Mouse (Mus musculus): ENCODE results near the gene Jazf1. TPM values are rescaled to one million over a fixed set of nuclear protein-coding genes. Genes with fewer than 3 reads are reported as not detected.

Gene Jazf1
- polyA plus RNA-seq, 1 experiment from 2014 or later: 3.0 TPM

DNA sequence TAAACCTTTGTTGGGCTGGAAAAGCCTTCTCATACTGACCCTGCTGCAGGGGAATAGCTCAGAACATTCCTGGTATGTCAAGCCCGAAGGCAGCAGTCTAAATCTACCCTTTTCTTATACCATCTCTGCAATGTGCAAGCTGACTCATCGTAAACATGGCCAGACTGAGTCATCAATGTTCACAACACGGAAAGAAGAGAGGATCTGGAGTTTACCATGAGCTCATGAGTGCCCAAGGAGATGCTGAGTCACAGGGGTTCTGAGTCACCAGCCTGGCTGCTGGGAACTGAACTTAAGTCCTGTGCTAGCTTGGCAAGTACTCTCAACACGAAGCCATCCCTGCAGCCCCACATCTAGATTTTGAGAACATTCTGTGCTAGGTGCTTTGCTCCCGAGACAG, 242.9 kb downstream of the Jazf1 start:
- H3K9ac ChIP-seq (ENCODE audit: low read depth, low read length): no peak overlapping the region
- H3K4me2 ChIP-seq (ENCODE audit: low read depth, low read length): no peak overlapping the region
- no peaks in the 10 kb centered on the region for H3K36me3 ChIP-seq (ENCODE audit: control insufficient read depth, insufficient read depth)
- no peaks in the 10 kb centered on the region for H3K4me1 ChIP-seq (ENCODE audit: control insufficient read depth, low read depth, low read length)
- no peaks in the 10 kb centered on the region for H3K9me3 ChIP-seq (replicated peaks; ENCODE audit: control insufficient read depth, low read length)
- ATAC-seq (ENCODE audit: low read depth): no peak; the same call in 1 of the 2 replicates
- H3K27me3 ChIP-seq (ENCODE audit: control insufficient read depth, insufficient read depth, low read depth, low read length): no peaks in the 10 kb centered on the region
- H3K27ac ChIP-seq (ENCODE audit: low read length): no peak overlapping the region
- 33% methylated on average over 5 of the region's 5 CpGs for WGBS (ENCODE audit: insufficient replicate concordance)
- no peak overlapping the region for H3K4me3 ChIP-seq (ENCODE audit: low read depth, low read length)

GRCm38 (mm10) chr6:52824977-52825482, 243.4 kb downstream of the Jazf1 start:
- 70% methylated on average over 3 of the region's 3 CpGs for WGBS (ENCODE audit: insufficient replicate concordance)

GRCm38 (mm10) chr6:52823064-52823463, 245.4 kb downstream of the Jazf1 start:
- Histone ChIP-seq H3K27me3 (ENCODE audit: control insufficient read depth, insufficient read depth, low read depth, low read length) (no peaks in the 10 kb centered on the region), H3K27ac (ENCODE audit: low read length) (no peak overlapping the region), H3K4me1 (ENCODE audit: control insufficient read depth, low read depth, low read length) (no peaks in the 10 kb centered on the region), H3K4me3 (ENCODE audit: low read depth, low read length) (no peak overlapping the region), H3K4me2 (ENCODE audit: low read depth, low read length) (no peak overlapping the region), H3K36me3 (ENCODE audit: control insufficient read depth, insufficient read depth) (no peaks in the 10 kb centered on the region), H3K9me3 (replicated peaks; ENCODE audit: control insufficient read depth, low read length) (no peaks in the 10 kb centered on the region), H3K9ac (ENCODE audit: low read depth, low read length) (no peak overlapping the region)
- WGBS (ENCODE audit: insufficient replicate concordance): 64% methylated on average over 7 of the region's 7 CpGs
- ATAC-seq (ENCODE audit: low read depth): no peak

More at GRCm38 (mm10) chr6:52824977-52825482, 243.4 kb downstream of the Jazf1 start:
- Histone ChIP-seq H3K4me3 (ENCODE audit: low read depth, low read length) (no peak overlapping the region), H3K4me2 (ENCODE audit: low read depth, low read length) (no peak overlapping the region), H3K27me3 (ENCODE audit: control insufficient read depth, insufficient read depth, low read depth, low read length) (no peaks in the 10 kb centered on the region), H3K36me3 (ENCODE audit: control insufficient read depth, insufficient read depth) (no peaks in the 10 kb centered on the region), H3K9me3 (replicated peaks; ENCODE audit: control insufficient read depth, low read length) (no peaks in the 10 kb centered on the region), H3K27ac (ENCODE audit: low read length) (no peak overlapping the region), H3K9ac (ENCODE audit: low read depth, low read length) (no peak overlapping the region), H3K4me1 (ENCODE audit: control insufficient read depth, low read depth, low read length) (no peaks in the 10 kb centered on the region)
- ATAC-seq (ENCODE audit: low read depth): no peak

DNA sequence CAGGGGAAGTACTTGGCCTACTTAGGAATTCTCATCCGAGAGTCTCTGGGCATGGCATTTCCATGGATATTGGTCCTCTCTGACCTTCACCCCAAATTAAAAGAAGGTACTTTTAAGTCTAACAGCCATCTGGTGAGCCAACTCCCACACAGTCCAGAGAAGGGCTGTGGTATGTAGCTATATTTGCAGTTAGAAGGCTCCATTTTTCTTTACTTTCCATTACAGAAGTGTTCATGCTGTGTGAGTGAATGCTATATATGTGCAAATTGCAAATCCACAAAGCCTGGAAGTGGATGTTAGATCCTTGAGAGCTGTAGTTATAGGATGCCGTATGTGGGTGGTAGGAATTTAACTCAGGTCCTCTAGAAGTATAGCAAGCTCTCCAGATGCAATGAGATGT, 245.8 kb downstream of the Jazf1 start:
- H3K9me3 ChIP-seq (replicated peaks; ENCODE audit: control insufficient read depth, low read length): no peaks in the 10 kb centered on the region
- no peaks in the 10 kb centered on the region for H3K27me3 ChIP-seq (ENCODE audit: control insufficient read depth, insufficient read depth, low read depth, low read length)
- no peak overlapping the region for H3K4me3 ChIP-seq (ENCODE audit: low read depth, low read length)
- ATAC-seq (ENCODE audit: low read depth): no peak
- no peaks in the 10 kb centered on the region for H3K4me1 ChIP-seq (ENCODE audit: control insufficient read depth, low read depth, low read length)
- H3K9ac ChIP-seq (ENCODE audit: low read depth, low read length): no peak overlapping the region
- no peak overlapping the region for H3K4me2 ChIP-seq (ENCODE audit: low read depth, low read length)
- H3K36me3 ChIP-seq (ENCODE audit: control insufficient read depth, insufficient read depth): no peaks in the 10 kb centered on the region
- WGBS (ENCODE audit: insufficient replicate concordance): 60% methylated on average over 2 of the region's 2 CpGs
- no peak overlapping the region for H3K27ac ChIP-seq (ENCODE audit: low read length)

GRCm38 (mm10) chr6:52819353-52819752, 249.1 kb downstream of the Jazf1 start:
- 62% methylated on average over 8 of the region's 8 CpGs for WGBS (ENCODE audit: insufficient replicate concordance)
- Histone ChIP-seq H3K27ac (ENCODE audit: low read length) (no peak overlapping the region), H3K4me2 (ENCODE audit: low read depth, low read length) (no peak overlapping the region), H3K4me3 (ENCODE audit: low read depth, low read length) (no peak overlapping the region), H3K9me3 (replicated peaks; ENCODE audit: control insufficient read depth, low read length) (no peaks in the 10 kb centered on the region), H3K36me3 (ENCODE audit: control insufficient read depth, insufficient read depth) (no peaks in the 10 kb centered on the region), H3K9ac (ENCODE audit: low read depth, low read length) (no peak overlapping the region), H3K27me3 (ENCODE audit: control insufficient read depth, insufficient read depth, low read depth, low read length) (no peaks in the 10 kb centered on the region), H3K4me1 (ENCODE audit: control insufficient read depth, low read depth, low read length) (no peaks in the 10 kb centered on the region)
- ATAC-seq (ENCODE audit: low read depth): no peak

GRCm38 (mm10) chr6:52818041-52818440, 250.4 kb downstream of the Jazf1 start:
- H3K9ac ChIP-seq (ENCODE audit: low read depth, low read length): no peak overlapping the region
- H3K4me1 ChIP-seq (ENCODE audit: control insufficient read depth, low read depth, low read length): no peaks in the 10 kb centered on the region
- no peak overlapping the region for H3K27ac ChIP-seq (ENCODE audit: low read length)
- H3K4me2 ChIP-seq (ENCODE audit: low read depth, low read length): no peak overlapping the region
- H3K36me3 ChIP-seq (ENCODE audit: control insufficient read depth, insufficient read depth): no peaks in the 10 kb centered on the region
- H3K4me3 ChIP-seq (ENCODE audit: low read depth, low read length): no peak overlapping the region
- H3K9me3 ChIP-seq (replicated peaks; ENCODE audit: control insufficient read depth, low read length): no peaks in the 10 kb centered on the region
- H3K27me3 ChIP-seq (ENCODE audit: control insufficient read depth, insufficient read depth, low read depth, low read length): no peaks in the 10 kb centered on the region
- ATAC-seq (ENCODE audit: low read depth): no peak
- 64% methylated on average over 4 of the region's 4 CpGs for WGBS (ENCODE audit: insufficient replicate concordance)

GRCm38 (mm10) chr6:52817203-52817874, 251.1 kb downstream of the Jazf1 start:
- 68% methylated on average over 10 of the region's 10 CpGs for WGBS (ENCODE audit: insufficient replicate concordance)
- H3K4me2 ChIP-seq (ENCODE audit: low read depth, low read length): no peak overlapping the region
- ATAC-seq (ENCODE audit: low read depth): no peak
- H3K4me1 ChIP-seq (ENCODE audit: control insufficient read depth, low read depth, low read length): no peaks in the 10 kb centered on the region
- H3K27me3 ChIP-seq (ENCODE audit: control insufficient read depth, insufficient read depth, low read depth, low read length): no peaks in the 10 kb centered on the region
- no peaks in the 10 kb centered on the region for H3K9me3 ChIP-seq (replicated peaks; ENCODE audit: control insufficient read depth, low read length)
- H3K27ac ChIP-seq (ENCODE audit: low read length): no peak overlapping the region
- no peak overlapping the region for H3K4me3 ChIP-seq (ENCODE audit: low read depth, low read length)
- H3K36me3 ChIP-seq (ENCODE audit: control insufficient read depth, insufficient read depth): no peaks in the 10 kb centered on the region
- H3K9ac ChIP-seq (ENCODE audit: low read depth, low read length): no peak overlapping the region

DNA sequence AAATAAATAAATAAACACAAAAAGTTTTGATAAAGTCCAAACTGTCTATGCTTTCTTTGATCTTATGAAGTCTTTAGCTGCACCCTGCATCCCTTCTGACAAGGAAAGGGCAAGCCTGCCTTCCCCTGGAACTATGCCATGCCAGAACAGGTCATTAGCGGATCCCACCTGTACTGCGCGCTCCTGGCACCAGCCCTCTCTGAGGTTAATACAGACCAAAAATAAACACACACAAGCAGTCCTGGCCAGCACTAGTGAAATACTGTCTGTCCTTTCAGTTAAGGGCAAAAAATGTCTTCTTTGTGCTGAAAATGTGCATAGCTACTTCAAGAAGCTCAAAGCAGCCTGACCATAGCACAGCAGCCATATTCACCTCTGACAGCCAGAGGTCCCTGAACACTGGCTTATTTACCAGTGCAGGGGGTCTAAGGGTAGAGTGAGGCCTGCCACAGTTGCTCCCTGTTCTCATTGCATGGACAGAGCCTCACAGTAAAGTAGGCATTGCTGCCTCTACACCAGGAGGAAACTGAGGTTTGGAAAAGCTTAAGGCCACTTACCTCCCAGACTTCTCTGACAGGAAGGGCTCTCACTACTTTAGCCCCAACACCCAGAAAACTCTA, 263.1 kb downstream of the Jazf1 start:
- ATAC-seq (ENCODE audit: low read depth): no peak
- H3K36me3 ChIP-seq (ENCODE audit: control insufficient read depth, insufficient read depth): no peaks in the 10 kb centered on the region
- H3K27me3 ChIP-seq (ENCODE audit: control insufficient read depth, insufficient read depth, low read depth, low read length): no peaks in the 10 kb centered on the region
- H3K9ac ChIP-seq (ENCODE audit: low read depth, low read length): no peak overlapping the region
- H3K27ac ChIP-seq (ENCODE audit: low read length): no peak overlapping the region
- no peak overlapping the region for H3K4me3 ChIP-seq (ENCODE audit: low read depth, low read length)
- H3K9me3 ChIP-seq (replicated peaks; ENCODE audit: control insufficient read depth, low read length): no peaks in the 10 kb centered on the region
- WGBS (ENCODE audit: insufficient replicate concordance): 92% methylated on average over 3 of the region's 3 CpGs
- no peak overlapping the region for H3K4me2 ChIP-seq (ENCODE audit: low read depth, low read length)
- no peaks in the 10 kb centered on the region for H3K4me1 ChIP-seq (ENCODE audit: control insufficient read depth, low read depth, low read length)

- Histone ChIP-seq H3K27me3 (ENCODE audit: control insufficient read depth, insufficient read depth, low read depth, low read length) (no peaks in the 10 kb centered on the region), H3K36me3 (ENCODE audit: control insufficient read depth, insufficient read depth) (no peaks in the 10 kb centered on the region), H3K4me3 (ENCODE audit: low read depth, low read length) (no peak overlapping the region), H3K27ac (ENCODE audit: low read length) (no peak overlapping the region), H3K4me1 (ENCODE audit: control insufficient read depth, low read depth, low read length) (no peaks in the 10 kb centered on the region), H3K4me2 (ENCODE audit: low read depth, low read length) (0 out of 2 replicates have a peak overlapping the region, but pooled peaks have one; percentile 15), H3K9ac (ENCODE audit: low read depth, low read length) (no peak overlapping the region), H3K9me3 (replicated peaks; ENCODE audit: control insufficient read depth, low read length) (no peaks in the 10 kb centered on the region)
- no peak for ATAC-seq (ENCODE audit: low read depth)
- 33% methylated on average over 9 of the region's 9 CpGs for WGBS (ENCODE audit: insufficient replicate concordance)
Measured at GRCm38 (mm10) chr6:52802181-52802580, 266.2 kb downstream of the Jazf1 start.

Data from liver, embryonic 16.5 days (tissue).